Mouse (Mus musculus) urinary bladder, postnatal 14 days (tissue): Measurements from ENCODE around the gene Pik3cd.

Experiments
- DNase-seq: peaks from one replicate; pipeline ENCODE4 v3.0.0; 2021; ENCODE audit warnings: low spot score

Gene Pik3cd

GRCm38 (mm10) chr4:149608309-149608638 lies 94.1 kb downstream of the Pik3cd start:
- DNase-seq: no peak

- no peak for DNase-seq
These were observed 94.6 kb downstream of the Pik3cd start for GRCm38 (mm10) chr4:149607591-149608308.

- DNase-seq: no peak
These were observed 95.5 kb downstream of the Pik3cd start for GRCm38 (mm10) chr4:149606766-149607358.

GRCm38 (mm10) chr4:149606056-149606455 lies 96.3 kb downstream of the Pik3cd start:
- DNase-seq: no peak

GRCm38 (mm10) chr4:149604518-149604917 lies 97.9 kb downstream of the Pik3cd start:
- no peak for DNase-seq

- no peak for DNase-seq
These were observed 98.5 kb downstream of the Pik3cd start for GRCm38 (mm10) chr4:149603860-149604259.

GRCm38 (mm10) chr4:149602236-149602635 lies 100.1 kb downstream of the Pik3cd start:
- DNase-seq: no peak

- no peak for DNase-seq
These were observed 100.9 kb downstream of the Pik3cd start for GRCm38 (mm10) chr4:149601484-149601883.

- DNase-seq: no peak
These were observed 102.2 kb downstream of the Pik3cd start for GRCm38 (mm10) chr4:149600130-149600529.

- DNase-seq: no peak
These were observed 102.8 kb downstream of the Pik3cd start for GRCm38 (mm10) chr4:149599549-149599948.
